15 mouse cellular contexts compared by ENCODE assay signal in the genomic region with DNA sequence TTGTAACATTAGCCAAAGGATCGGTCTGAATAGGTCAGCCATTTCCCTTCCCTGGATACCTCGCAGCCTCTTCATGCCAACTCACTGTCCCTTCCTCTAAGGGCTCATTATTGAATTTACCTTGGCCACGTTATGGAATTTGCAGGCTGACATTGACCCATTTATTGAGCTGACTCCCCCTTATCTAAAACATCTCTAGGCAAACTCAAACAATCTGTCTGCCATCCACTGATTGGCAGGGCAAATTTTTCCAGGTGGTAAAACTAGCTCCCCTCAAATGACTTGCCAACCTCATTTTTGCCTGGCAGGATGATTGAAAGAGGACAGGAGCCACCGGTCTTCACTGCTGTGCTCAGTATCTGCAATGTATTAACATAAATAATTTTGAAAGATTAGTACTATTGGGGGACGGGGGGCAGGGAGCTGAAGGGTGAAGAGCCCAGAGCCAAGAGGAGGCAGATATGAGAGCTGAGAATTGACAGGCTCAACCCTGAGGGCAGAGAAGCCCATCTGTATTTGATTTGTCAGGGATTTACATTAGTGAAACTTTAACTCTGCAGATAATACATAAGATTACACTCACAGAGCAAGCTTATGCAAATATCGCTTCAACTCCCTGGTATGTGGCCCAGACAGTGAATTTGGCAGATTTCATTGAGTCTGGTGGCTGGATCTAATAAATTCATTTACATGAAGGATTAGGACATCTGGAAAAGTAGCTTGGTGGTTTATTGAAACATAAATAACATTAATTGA.
DNase-seq lines count a peak whose midpoint lies in the region; ATAC-seq lines count a peak whose summit lies in the region.
"Had no signal": no experiment of that assay in that cellular context is flagged by ENCODE, and none has a peak within 500 bp of the region (broad histone marks: within the 10 kb centered on the region; RNA-seq: fewer than 3 reads in every experiment).

No protein-coding gene starts in this region.

- no peak overlapping the region for H3K4me3 ChIP-seq in hindbrain, embryonic 16.5 days (ENCODE audit: low read length)
- no peak overlapping the region for H3K4me3 ChIP-seq in hindbrain, embryonic 10.5 days
- no peak overlapping the region for H3K4me3 ChIP-seq in embryonic facial prominence, embryonic 12.5 days
- no peak overlapping the region for H3K4me3 ChIP-seq in midbrain, embryonic 12.5 days
- H3K4me3 ChIP-seq: erythroblast, embryonic 14.5 days; limb, embryonic 15.5 days; megakaryocyte, embryonic 14.5 days had no signal

- DNase-seq in hindbrain, embryonic 10.5 days (ENCODE audit: low spot score): no peak
- DNase-seq in NIH3T3 (ENCODE audit: low read depth): peak; percentile 37
- no peak for DNase-seq in right cerebral cortex, postnatal 4 days
- DNase-seq: adrenal gland, postnatal 14 days; cerebellum, adult 11-12 months; kidney, adult 18-20 months; thymus, adult 2 months had no signal

- no peaks in the 10 kb centered on the region for H3K36me3 ChIP-seq in hindbrain, embryonic 16.5 days (ENCODE audit: control insufficient read depth, insufficient read depth, low read length)
- H3K36me3 ChIP-seq in hindbrain, embryonic 10.5 days: no peaks in the 10 kb centered on the region
- H3K36me3 ChIP-seq in embryonic facial prominence, embryonic 12.5 days: no peaks in the 10 kb centered on the region
- H3K36me3 ChIP-seq in midbrain, embryonic 12.5 days: no peaks in the 10 kb centered on the region
- H3K36me3 ChIP-seq: limb, embryonic 15.5 days had no signal

- 0 out of 2 replicates have a peak, but pooled peaks have one; percentile 50 for ATAC-seq in hindbrain, embryonic 16.5 days
- peak; percentile 70; the same call in 1 of the 2 replicates for ATAC-seq in embryonic facial prominence, embryonic 12.5 days (ENCODE audit: insufficient number of reproducible peaks, insufficient read depth, low FRiP score, low TSS enrichment)
- peak; percentile 30; the same call in 1 of the 2 replicates for ATAC-seq in midbrain, embryonic 12.5 days (ENCODE audit: low FRiP score, low read depth)
- ATAC-seq in megakaryocyte, adult 5-6 weeks (ENCODE audit: poor library complexity, severe bottlenecking): no peak
- ATAC-seq: CD4-positive, CD25-positive, alpha-beta regulatory T cell, adult 4 months had no signal

- H3K9me3 ChIP-seq in hindbrain, embryonic 16.5 days (ENCODE audit: control insufficient read depth, low read length): no peaks in the 10 kb centered on the region
- no peaks in the 10 kb centered on the region for H3K9me3 ChIP-seq in hindbrain, embryonic 10.5 days
- H3K9me3 ChIP-seq in embryonic facial prominence, embryonic 12.5 days: no peaks in the 10 kb centered on the region
- H3K9me3 ChIP-seq in midbrain, embryonic 12.5 days: no peaks in the 10 kb centered on the region
- H3K9me3 ChIP-seq: limb, embryonic 15.5 days had no signal

- H3K4me1 ChIP-seq in hindbrain, embryonic 16.5 days (ENCODE audit: control insufficient read depth, insufficient read depth, low read depth, low read length): no peaks in the 10 kb centered on the region
- H3K4me1 ChIP-seq in hindbrain, embryonic 10.5 days (replicated peaks): no peaks in the 10 kb centered on the region
- peaks cover 26% of the 10 kb centered on the region for H3K4me1 ChIP-seq in embryonic facial prominence, embryonic 12.5 days
- H3K4me1 ChIP-seq in midbrain, embryonic 12.5 days: no peaks in the 10 kb centered on the region
- H3K4me1 ChIP-seq: megakaryocyte, embryonic 14.5 days had no signal

- H3K27ac ChIP-seq in hindbrain, embryonic 16.5 days (ENCODE audit: low read depth, low read length): no peak overlapping the region
- H3K27ac ChIP-seq in hindbrain, embryonic 10.5 days: no peak overlapping the region; the same call in 1 of the 2 replicates
- peak overlapping the region; percentile 67 for H3K27ac ChIP-seq in embryonic facial prominence, embryonic 12.5 days
- H3K27ac ChIP-seq in midbrain, embryonic 12.5 days (replicated peaks): no peak overlapping the region
- H3K27ac ChIP-seq: limb, embryonic 15.5 days had no signal

- H3K27me3 ChIP-seq in hindbrain, embryonic 16.5 days (replicated peaks; ENCODE audit: control insufficient read depth, insufficient read depth, low read length): no peaks in the 10 kb centered on the region
- no peaks in the 10 kb centered on the region for H3K27me3 ChIP-seq in hindbrain, embryonic 10.5 days (ENCODE audit: insufficient read depth, poor library complexity, severe bottlenecking)
- H3K27me3 ChIP-seq in embryonic facial prominence, embryonic 12.5 days: no peaks in the 10 kb centered on the region
- no peaks in the 10 kb centered on the region for H3K27me3 ChIP-seq in midbrain, embryonic 12.5 days
- H3K27me3 ChIP-seq: limb, embryonic 15.5 days; megakaryocyte, embryonic 14.5 days had no signal

- H3K4me2 ChIP-seq in hindbrain, embryonic 16.5 days (ENCODE audit: low read length): no peak overlapping the region
- H3K4me2 ChIP-seq in embryonic facial prominence, embryonic 12.5 days (replicated peaks): peak overlapping the region; percentile 30
- no peak overlapping the region for H3K4me2 ChIP-seq in midbrain, embryonic 12.5 days (replicated peaks)
- H3K4me2 ChIP-seq: limb, embryonic 15.5 days had no signal

- WGBS in hindbrain, embryonic 16.5 days: 57% methylated on average over 6 of the region's 6 CpGs
- WGBS in hindbrain, embryonic 10.5 days: 69% methylated on average over 6 of the region's 6 CpGs
- WGBS in embryonic facial prominence, embryonic 12.5 days: 14% methylated on average over 6 of the region's 6 CpGs
- WGBS in midbrain, embryonic 12.5 days: 64% methylated on average over 6 of the region's 6 CpGs

- no peak overlapping the region for H3K9ac ChIP-seq in hindbrain, embryonic 16.5 days (ENCODE audit: low read depth, low read length)
- no peak overlapping the region for H3K9ac ChIP-seq in embryonic facial prominence, embryonic 12.5 days
- H3K9ac ChIP-seq in midbrain, embryonic 12.5 days (replicated peaks): no peak overlapping the region
- H3K9ac ChIP-seq: limb, embryonic 15.5 days had no signal
